Comparison of ENCODE assay signal across 8 mouse cellular contexts in the genomic region with DNA sequence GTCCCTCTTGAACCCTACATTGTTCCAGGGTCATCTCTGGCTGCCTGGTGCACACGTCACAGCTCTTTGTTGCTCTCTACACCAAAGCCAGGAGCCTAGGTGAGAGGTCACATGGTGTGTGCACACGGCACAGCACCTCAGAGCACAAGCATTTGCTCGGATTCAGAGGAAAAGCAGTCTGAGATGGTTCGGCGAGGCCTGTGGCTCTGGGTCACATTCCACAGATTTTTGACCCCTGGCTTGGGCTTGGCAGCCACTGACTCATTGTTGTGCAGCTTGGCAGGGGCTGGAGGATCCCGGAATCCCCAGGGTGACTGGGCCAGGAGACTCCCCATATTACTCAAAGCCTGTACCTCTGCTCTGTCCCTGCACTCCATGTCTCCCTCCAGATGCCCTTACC. TPM values are rescaled to one million over a fixed set of nuclear protein-coding genes. Genes with fewer than 3 reads are reported as not detected.
DNase-seq lines count a peak whose midpoint lies in the region; ATAC-seq and TF ChIP-seq lines count a peak whose summit lies in the region.

No protein-coding gene starts in this region.

- H3K27me3 ChIP-seq in kidney, adult 2 months (replicated peaks; ENCODE audit: control insufficient read depth, insufficient read depth, low read length), result no peaks in the 10 kb centered on the region
- 0 out of 2 replicates have a peak, but pooled peaks cover under 1% of the 10 kb centered on the region for H3K27me3 ChIP-seq in hindbrain, embryonic 13.5 days

- no peak overlapping the region; the same call in 1 of the 2 replicates for H3K9ac ChIP-seq in hindbrain, embryonic 13.5 days

- DNase-seq in urinary bladder, postnatal 25 days (ENCODE audit: low spot score), result peak; percentile 63
- no peak for DNase-seq in urinary bladder, adult 2 months (ENCODE audit: low spot score)
- DNase-seq in gastrocnemius, adult 18-20 months (ENCODE audit: low spot score), result peak; percentile 54
- DNase-seq in kidney, adult 2 months, result peak; percentile 91
- DNase-seq in lung, postnatal 36 days, result peak; percentile 79
- no peak for DNase-seq in layer of hippocampus, adult 11-12 months (ENCODE audit: low spot score)
- no peak for DNase-seq in thymus, postnatal 0 days (ENCODE audit: low spot score)

- no peak for ATAC-seq in hindbrain, embryonic 13.5 days (ENCODE audit: low FRiP score)

- no peak overlapping the region for H3K4me3 ChIP-seq in kidney, adult 2 months (ENCODE audit: insufficient read depth, low read depth, low read length)
- no peak overlapping the region for H3K4me3 ChIP-seq in hindbrain, embryonic 13.5 days

- no peak overlapping the region for H3K4me2 ChIP-seq in hindbrain, embryonic 13.5 days

- TF ChIP-seq CTCF in kidney, adult 2 months (conservative IDR thresholded peaks at IDR 0.05; ENCODE audit: insufficient read depth, insufficient read length, low read depth, low read length), result no peak

- TF ChIP-seq POLR2A in kidney, adult 2 months (IDR thresholded peaks at IDR 0.05; ENCODE audit: low read depth, low read length), result no peak

- WGBS in kidney, adult 2 months, result 8% methylated on average over 6 of the region's 6 CpGs
- WGBS in hindbrain, embryonic 13.5 days, result 13% methylated on average over 6 of the region's 6 CpGs

- no peaks in the 10 kb centered on the region for H3K9me3 ChIP-seq in hindbrain, embryonic 13.5 days

- H3K27ac ChIP-seq in kidney, adult 2 months (ENCODE audit: insufficient read depth, low read depth, low read length), result no peak overlapping the region
- H3K27ac ChIP-seq in hindbrain, embryonic 13.5 days, result no peak overlapping the region

- H3K36me3 ChIP-seq in kidney, adult 2 months (ENCODE audit: control insufficient read depth, insufficient read depth, low read length), result no peaks in the 10 kb centered on the region
- no peaks in the 10 kb centered on the region for H3K36me3 ChIP-seq in hindbrain, embryonic 13.5 days

- peaks cover 9% of the 10 kb centered on the region for H3K4me1 ChIP-seq in kidney, adult 2 months (ENCODE audit: control insufficient read depth, insufficient read depth, low read length)
- peaks cover 42% of the 10 kb centered on the region for H3K4me1 ChIP-seq in hindbrain, embryonic 13.5 days (replicated peaks)

RNA-seq across cellular contexts. Expression of a gene that starts 34.8 kb away (rescaled TPM):
- 18.9 and 20.2 TPM in 2 replicates for polyA plus RNA-seq in urinary bladder, adult 2 months (2012; rRNA removed)
- total RNA-seq in gastrocnemius, adult 18-20 months (2021), result 10 to 100 TPM; 11.5 to 14.0 TPM
- 15.0 and 18.6 TPM in 2 replicates for polyA plus RNA-seq in kidney, adult 2 months (2012; rRNA removed)
- 13.4 and 14.5 TPM in 2 replicates for polyA plus RNA-seq in thymus, postnatal 0 days (2015; fragmentation: Nextera tagmentation; extraction: Ambion mirVana)
- 57.3 and 58.0 TPM in 2 replicates for polyA plus RNA-seq in hindbrain, embryonic 13.5 days (2015; fragmentation: Nextera tagmentation; extraction: Ambion mirVana)

Comparison
In these comparisons a context has a peak if more than half of its experiments do, and no peak if none do; other contexts are left out.
1. DNase-seq: peak in urinary bladder, postnatal 25 days (single experiment), gastrocnemius, adult 18-20 months (single experiment), kidney, adult 2 months (single experiment) and lung, postnatal 36 days (single experiment); none in urinary bladder, adult 2 months (single experiment), layer of hippocampus, adult 11-12 months (single experiment) and thymus, postnatal 0 days (single experiment).